Mouse (Mus musculus) kidney, postnatal 25 days (tissue): ENCODE data around the gene Hsf5.

ENCODE experiments used
- DNase-seq, 2 experiments: peaks; one replicate each; pipeline ENCODE4 v3.0.0; 2021; ENCODE audit warnings: mixed read lengths in 2 of 2

The Hsf5 gene

GRCm38 (mm10) chr11:87688478-87689203, 71.7 kb downstream of the Hsf5 start:
- DNase-seq, result no peak

GRCm38 (mm10) chr11:87689402-87689808, 72.4 kb downstream of the Hsf5 start:
- peak; percentile 80 to 84 for DNase-seq

- no peak for DNase-seq
Observed at GRCm38 (mm10) chr11:87690054-87690740, 73.2 kb downstream of the Hsf5 start.

- DNase-seq, result no peak
Observed at GRCm38 (mm10) chr11:87697131-87697682, 80.2 kb downstream of the Hsf5 start.

GRCm38 (mm10) chr11:87698126-87698525, 81.2 kb downstream of the Hsf5 start:
- DNase-seq, result no peak

- no peak for DNase-seq
Observed at GRCm38 (mm10) chr11:87701108-87701507, 84.1 kb downstream of the Hsf5 start.

- DNase-seq, result no peak
Observed at GRCm38 (mm10) chr11:87701877-87702620, 85.1 kb downstream of the Hsf5 start.

- no peak for DNase-seq
Observed at GRCm38 (mm10) chr11:87703654-87704053, 86.7 kb downstream of the Hsf5 start.

- DNase-seq, result peak; percentile 60 to 83
Observed at GRCm38 (mm10) chr11:87704289-87704688, 87.3 kb downstream of the Hsf5 start.

GRCm38 (mm10) chr11:87707570-87707969, 90.6 kb downstream of the Hsf5 start:
- DNase-seq, result no peak

GRCm38 (mm10) chr11:87708979-87709378, 92.0 kb downstream of the Hsf5 start:
- DNase-seq, result no peak
